Mouse (Mus musculus) myocyte (in vitro differentiated cells): ENCODE measurements around the gene Arap2.

Source experiments
- CEBPB ChIP-seq: IDR thresholded peaks from 2 replicates; pipeline ENCODE4 v1.6.1; 2011; ENCODE audit warnings: mild to moderate bottlenecking, moderate library complexity; ENCODE audit not compliant: poor library complexity, insufficient read depth, severe bottlenecking
- E2F4 ChIP-seq: IDR thresholded peaks from one replicate; pipeline ENCODE4 v1.6.1; 2011; ENCODE audit warnings: mild to moderate bottlenecking, control low read depth, moderate library complexity; ENCODE audit not compliant: insufficient read depth
- MAX ChIP-seq: IDR thresholded peaks from one replicate; pipeline ENCODE4 v1.6.1; 2011; ENCODE audit warnings: low read depth, mild to moderate bottlenecking, control low read depth
- MYOD1 ChIP-seq, 3 experiments: IDR thresholded peaks; one replicate each; pipeline ENCODE4 v1.6.1; 2011; ENCODE audit warnings: control low read depth in 2 of 3, low read depth in 2 of 3, mild to moderate bottlenecking in 2 of 3, moderate library complexity in 1 of 3; ENCODE audit not compliant: insufficient read length in 2 of 3, control insufficient read depth in 1 of 3
- MYOG ChIP-seq, 3 experiments: IDR thresholded peaks; one replicate each; pipeline ENCODE4 v1.6.1; 2011; ENCODE audit warnings: control low read depth in 2 of 3, low read depth in 2 of 3, mild to moderate bottlenecking in 2 of 3; ENCODE audit not compliant: insufficient read length in 2 of 3, control insufficient read depth in 1 of 3, insufficient read depth in 1 of 3
- POLR2A ChIP-seq: IDR thresholded peaks from one replicate; pipeline ENCODE4 v1.6.1; 2011; ENCODE audit warnings: low read depth, mild to moderate bottlenecking, control low read depth, moderate library complexity; ENCODE audit not compliant: insufficient read length
- POLR2AphosphoS2 ChIP-seq: IDR thresholded peaks from one replicate; pipeline ENCODE4 v1.6.1; 2011; ENCODE audit warnings: low read depth, control low read depth; ENCODE audit not compliant: insufficient read length
- SRF ChIP-seq: IDR thresholded peaks from one replicate; pipeline ENCODE4 v1.6.1; 2011; ENCODE audit warnings: low read depth; ENCODE audit not compliant: control insufficient read depth, insufficient read length
- TCF12 ChIP-seq: IDR thresholded peaks from one replicate; pipeline ENCODE4 v1.6.1; 2011; ENCODE audit warnings: mild to moderate bottlenecking, control low read depth; ENCODE audit not compliant: poor library complexity, insufficient read depth, severe bottlenecking

GRCm38 (mm10) chr5:62618286-62618685, 147.7 kb downstream of the Arap2 start:
- TF ChIP-seq POLR2A (no peak), SRF (no peak), POLR2AphosphoS2 (no peak), TCF12 (no peak), MYOD1 (IDR thresholded peaks at IDR 0.05; ENCODE audit: control insufficient read depth in 1 of 3, insufficient read length in 2 of 3, low read depth in 2 of 3) (no peak), E2F4 (no peak), MAX (no peak), MYOG (IDR thresholded peaks at IDR 0.05; ENCODE audit: control insufficient read depth in 1 of 3, insufficient read depth in 1 of 3, insufficient read length in 2 of 3, low read depth in 2 of 3) (no peak), CEBPB (no peak)
